Mouse (Mus musculus) brown adipose tissue, adult 24 weeks (tissue): ENCODE results near the gene Ppp1r13b. TPM values are rescaled to one million over a fixed set of nuclear protein-coding genes. Genes with fewer than 3 reads are reported as not detected.

Experiments used
- H3K27ac ChIP-seq: fragments of 200-500 bp; replicated peaks from 2 replicates; pipeline ENCODE4 v1.5.1; 2012; ENCODE audit warnings: low read depth, mild to moderate bottlenecking, low read length
- H3K4me1 ChIP-seq: fragments of 200-500 bp; 2 replicates; pipeline ENCODE4 v1.6.1; 2012; ENCODE audit warnings: low read length, mixed read lengths; ENCODE audit not compliant: control insufficient read depth, insufficient read depth, insufficient read length
- H3K4me3 ChIP-seq: fragments of 200-500 bp; 2 replicates; pipeline ENCODE4 v1.5.1; 2012; ENCODE audit warnings: low read depth, mild to moderate bottlenecking, low read length, moderate library complexity; ENCODE audit not compliant: insufficient read depth
- polyA plus RNA-seq: library from polyadenylated mRNA; stranded (reverse); fragments of >200 nt; gene quantifications from 2 replicates; pipeline ENCODE4 v1.2.4, GENCODE M21; 2012; ENCODE audit not compliant: missing spikeins, insufficient read depth, insufficient read length

Gene Ppp1r13b
- polyA plus RNA-seq, 1 experiment = 5.9 TPM

DNA sequence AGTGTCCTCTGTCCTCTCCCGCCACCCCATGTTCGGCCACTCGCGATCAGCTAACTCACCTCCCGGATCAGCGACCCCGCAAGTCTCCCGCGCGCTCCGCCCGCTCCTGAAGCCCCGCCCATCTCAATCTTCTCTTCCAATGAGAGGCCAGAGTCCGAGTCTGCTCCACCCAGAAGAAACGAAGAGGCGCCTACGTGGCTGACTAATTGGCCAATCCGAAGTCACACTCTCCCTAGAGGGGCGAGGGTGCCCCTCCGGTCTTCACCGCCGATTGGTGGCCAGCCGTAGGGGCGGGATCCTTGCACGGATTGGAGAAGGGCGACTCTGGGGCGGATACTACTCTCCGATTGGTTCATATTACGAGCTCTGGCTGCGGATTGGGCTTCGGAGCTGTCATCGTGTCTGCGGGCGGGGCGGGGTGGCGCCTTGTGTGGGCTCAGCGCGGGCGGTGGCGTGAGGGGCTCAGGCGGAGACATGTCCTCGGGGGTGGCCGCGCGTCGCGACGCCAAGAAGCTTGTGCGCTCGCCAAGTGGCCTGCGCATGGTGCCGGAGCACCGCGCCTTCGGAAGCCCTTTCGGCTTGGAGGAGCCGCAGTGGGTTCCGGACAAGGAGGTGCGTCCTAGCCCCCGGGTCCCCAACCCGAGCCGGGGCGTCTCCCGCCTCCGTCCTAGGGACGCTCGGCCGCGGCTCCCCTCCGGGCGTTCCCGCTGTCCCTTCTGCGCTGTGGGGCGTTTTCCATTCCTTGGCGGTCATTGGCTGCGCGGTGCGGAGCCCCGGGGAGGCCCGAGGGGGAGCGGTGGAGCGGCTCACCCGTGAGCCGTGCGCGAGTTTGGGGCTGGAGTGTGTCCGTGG is 93.9 kb downstream of the Ppp1r13b start, which contains the start of the genes Xrcc3 and Zfyve21:
Gene Xrcc3, minus strand, starts transcription at position 108 of the 852 bp plus-strand sequence.
Gene Zfyve21, plus strand, starts transcription at position 405 of the 852 bp plus-strand sequence.
- H3K4me1 ChIP-seq = no peaks in the 10 kb centered on the region; the same call in 1 of the 2 replicates
- H3K4me3 ChIP-seq = peak within 1 kb of the TSS; percentile 78
- H3K27ac ChIP-seq = peak within 1 kb of the TSS; percentile 54

DNA sequence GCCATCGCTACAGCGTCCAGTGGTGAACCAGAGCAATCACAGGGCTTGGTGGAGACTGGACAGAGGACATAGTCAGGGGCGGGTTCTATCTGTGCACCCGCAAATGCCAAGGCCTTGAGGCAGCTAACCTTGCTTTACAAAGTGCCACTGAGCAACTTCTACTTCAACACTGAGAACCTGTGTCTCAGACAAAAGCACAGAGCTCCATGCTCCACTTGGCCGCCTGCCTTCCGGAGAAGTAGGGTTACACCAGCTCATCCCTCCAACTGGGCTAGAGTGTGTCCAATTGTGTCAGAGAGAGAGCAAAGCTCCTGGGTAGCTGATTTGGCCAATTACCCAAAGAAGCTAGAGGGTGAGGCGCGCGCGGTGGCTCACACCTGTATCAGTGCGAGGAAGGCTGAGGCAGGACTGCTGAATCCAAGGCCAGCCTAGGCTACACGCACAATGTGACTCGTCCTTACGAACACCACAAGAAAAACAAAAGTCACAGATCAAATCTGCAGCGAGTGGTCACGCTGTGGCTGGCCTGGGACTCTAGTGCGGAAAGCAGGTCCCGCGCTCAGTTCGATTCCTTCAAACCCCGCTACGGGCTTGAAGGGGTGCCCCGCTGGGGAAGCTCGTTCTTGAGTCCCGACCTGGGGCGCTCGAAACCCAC is 94.7 kb downstream of the Ppp1r13b start:
- Histone ChIP-seq H3K27ac (peak overlapping the region; percentile 1; the same call in 1 of the 2 replicates), H3K4me1 (no peaks in the 10 kb centered on the region; the same call in 1 of the 2 replicates), H3K4me3 (peak overlapping the region; percentile 66)

DNA sequence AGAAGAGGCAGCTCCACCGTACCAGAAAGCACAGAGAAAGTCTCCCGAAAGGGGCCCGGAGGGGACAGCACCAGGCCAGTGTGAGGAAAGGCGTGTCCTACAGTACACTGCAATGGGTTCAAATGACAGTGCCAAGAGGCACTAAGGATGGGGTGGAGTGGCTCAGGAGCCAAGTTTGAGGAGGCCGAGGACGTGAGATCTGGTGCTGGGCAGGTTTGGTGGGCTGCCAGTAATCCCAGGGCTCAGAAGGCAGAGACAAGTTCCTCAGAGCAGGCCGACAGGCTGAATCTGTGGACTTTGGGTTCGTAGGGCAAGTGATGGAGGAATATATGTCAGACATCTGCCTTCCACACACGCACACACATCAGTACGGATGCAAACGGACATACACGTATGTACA is 95.3 kb downstream of the Ppp1r13b start:
- Histone ChIP-seq H3K4me1 (no peaks in the 10 kb centered on the region; the same call in 1 of the 2 replicates), H3K4me3 (peak overlapping the region; percentile 66; the same call in 1 of the 2 replicates), H3K27ac (peak overlapping the region; percentile 1; the same call in 1 of the 2 replicates)

DNA sequence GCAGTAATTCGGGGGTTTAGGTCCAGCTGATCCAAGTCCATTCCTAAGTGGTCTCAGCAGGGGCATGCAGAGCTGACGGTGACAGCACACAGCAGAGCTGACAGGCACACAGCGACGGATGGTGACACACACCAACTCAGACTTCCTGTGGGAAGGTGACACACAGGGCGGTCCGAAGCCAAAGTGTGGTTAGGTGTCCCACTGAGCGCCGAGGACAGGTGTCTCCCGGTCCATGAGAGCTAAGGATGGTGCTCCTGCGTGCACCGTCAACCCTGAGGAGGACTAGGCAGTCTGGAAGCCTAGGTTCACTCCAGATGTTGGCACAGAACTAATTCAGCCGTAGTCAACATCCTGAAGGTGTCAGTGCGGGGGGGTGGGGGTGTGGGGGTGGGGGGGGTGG is 95.8 kb downstream of the Ppp1r13b start:
- Histone ChIP-seq H3K4me3 (no peak overlapping the region), H3K4me1 (no peaks in the 10 kb centered on the region; the same call in 1 of the 2 replicates), H3K27ac (no peak overlapping the region)

DNA sequence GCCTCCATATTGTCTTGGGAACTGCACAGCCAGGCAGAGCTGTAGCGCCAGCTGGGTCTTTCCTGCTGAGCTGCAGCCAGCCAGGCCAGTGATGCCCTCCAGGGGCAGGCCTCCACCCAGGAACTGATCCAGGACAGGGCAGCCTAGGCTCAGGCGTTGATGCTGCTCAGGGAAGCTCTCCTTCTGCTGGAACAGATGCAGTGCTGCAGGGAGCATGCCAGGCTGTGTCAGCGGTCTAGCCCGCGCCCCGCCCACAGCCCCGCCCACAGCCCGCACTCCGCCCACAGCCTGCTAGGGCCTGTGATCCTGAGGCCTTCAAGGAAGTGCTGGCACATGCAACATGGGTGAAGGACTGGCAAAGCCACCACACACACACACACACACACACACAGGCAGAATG is 98.1 kb downstream of the Ppp1r13b start:
- Histone ChIP-seq H3K4me3 (no peak overlapping the region), H3K4me1 (no peaks in the 10 kb centered on the region; the same call in 1 of the 2 replicates), H3K27ac (no peak overlapping the region)

DNA sequence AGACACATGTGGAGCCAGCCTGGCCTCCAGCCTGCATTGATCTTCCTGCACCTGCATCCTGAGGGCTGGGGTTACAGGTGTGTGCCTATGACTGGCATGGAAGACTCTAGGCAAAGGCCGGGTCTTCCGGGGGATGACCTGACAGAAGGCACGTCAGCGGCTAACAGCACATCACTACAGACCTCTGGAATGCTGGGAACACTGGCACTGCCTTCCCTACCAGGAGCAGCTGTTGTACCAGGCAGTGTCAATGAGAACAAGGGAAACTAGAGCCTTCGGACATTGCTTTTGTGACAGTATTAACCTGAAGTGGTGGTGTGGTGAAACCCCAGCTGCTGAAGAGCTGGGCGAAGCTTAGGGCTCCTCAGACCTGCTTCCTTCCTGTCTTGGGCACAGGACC is 99.1 kb downstream of the Ppp1r13b start:
- H3K27ac ChIP-seq = no peak overlapping the region
- H3K4me1 ChIP-seq = no peaks in the 10 kb centered on the region; the same call in 1 of the 2 replicates
- H3K4me3 ChIP-seq = no peak overlapping the region

DNA sequence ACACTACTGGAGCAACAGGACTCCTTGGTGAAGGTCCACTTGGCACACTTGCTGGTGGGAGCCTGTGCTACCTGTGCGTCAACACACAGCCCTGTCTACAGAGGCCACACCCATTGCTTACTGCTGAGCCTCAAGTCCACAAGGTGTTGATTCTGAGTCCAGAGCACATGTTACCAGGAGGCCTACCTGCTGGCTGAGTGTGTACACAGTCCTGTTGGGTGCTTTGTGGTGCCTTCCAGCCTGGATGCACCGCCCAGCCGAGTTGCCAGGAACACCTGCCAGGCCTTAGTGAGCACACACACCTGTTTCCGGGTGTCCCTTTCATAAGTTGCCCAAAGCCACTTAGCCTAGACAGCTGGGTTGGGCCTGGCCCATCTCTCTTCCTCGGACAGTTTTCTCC is 104.4 kb downstream of the Ppp1r13b start:
- no peaks in the 10 kb centered on the region; the same call in 1 of the 2 replicates for H3K4me1 ChIP-seq
- no peak overlapping the region for H3K27ac ChIP-seq
- H3K4me3 ChIP-seq = no peak overlapping the region

DNA sequence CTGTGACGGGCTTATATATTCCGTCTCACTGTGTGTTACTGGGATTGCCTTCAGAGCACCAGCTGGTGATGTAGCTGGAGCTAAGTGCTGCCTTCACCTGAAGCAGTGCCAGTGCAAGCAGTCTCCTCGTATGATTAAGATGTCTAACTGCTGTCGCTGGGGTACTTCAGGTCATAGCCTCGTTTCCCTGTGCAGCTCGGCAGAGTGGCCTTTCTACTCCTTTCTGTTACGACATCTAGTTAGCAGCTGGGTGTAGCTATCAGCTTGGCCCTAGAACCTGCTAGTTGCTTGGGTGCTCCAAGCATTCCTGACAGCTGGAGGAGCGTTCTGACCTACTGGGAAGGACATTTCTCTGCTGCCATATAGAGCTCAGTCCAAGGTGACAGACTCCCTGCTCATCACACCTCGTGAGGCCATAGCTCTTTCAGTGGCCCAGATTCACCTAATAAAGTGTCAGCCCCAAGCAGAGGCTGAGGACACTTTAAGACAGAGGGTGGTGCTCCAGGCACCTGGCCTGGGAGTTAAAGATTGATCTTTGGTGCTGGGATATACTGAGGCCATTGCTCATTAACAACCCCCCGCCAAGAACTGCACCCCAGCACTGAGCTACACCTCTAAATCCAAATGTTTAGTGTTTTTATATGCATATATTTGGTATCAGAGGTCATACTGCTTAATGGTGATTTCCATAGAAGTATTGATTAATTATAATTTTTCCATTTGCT is 107.3 kb downstream of the Ppp1r13b start:
- Histone ChIP-seq H3K27ac (no peak overlapping the region), H3K4me3 (no peak overlapping the region), H3K4me1 (peaks cover 4% of the 10 kb centered on the region)

DNA sequence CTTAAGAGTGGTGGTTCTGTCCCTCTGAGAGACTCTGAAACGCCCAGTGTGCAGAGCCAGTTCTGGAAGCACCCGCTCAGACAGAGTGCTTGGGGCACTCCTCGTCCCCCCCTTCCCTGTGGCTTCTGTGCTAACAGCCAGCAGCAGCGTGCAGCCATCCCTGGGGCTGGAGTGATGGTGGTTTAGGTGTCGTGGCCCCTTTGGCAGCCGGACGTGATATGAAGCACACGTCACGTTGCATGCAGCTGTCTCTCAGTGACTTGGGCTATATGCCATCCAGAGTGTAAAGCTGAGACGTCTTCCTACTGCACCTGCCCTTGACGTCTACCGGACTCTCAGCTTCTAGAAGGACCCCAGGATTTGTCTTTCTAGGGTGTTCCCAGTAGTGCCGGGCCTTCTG is 109.4 kb downstream of the Ppp1r13b start:
- H3K4me1 ChIP-seq = peaks cover 8% of the 10 kb centered on the region
- H3K27ac ChIP-seq = no peak overlapping the region
- H3K4me3 ChIP-seq = no peak overlapping the region

DNA sequence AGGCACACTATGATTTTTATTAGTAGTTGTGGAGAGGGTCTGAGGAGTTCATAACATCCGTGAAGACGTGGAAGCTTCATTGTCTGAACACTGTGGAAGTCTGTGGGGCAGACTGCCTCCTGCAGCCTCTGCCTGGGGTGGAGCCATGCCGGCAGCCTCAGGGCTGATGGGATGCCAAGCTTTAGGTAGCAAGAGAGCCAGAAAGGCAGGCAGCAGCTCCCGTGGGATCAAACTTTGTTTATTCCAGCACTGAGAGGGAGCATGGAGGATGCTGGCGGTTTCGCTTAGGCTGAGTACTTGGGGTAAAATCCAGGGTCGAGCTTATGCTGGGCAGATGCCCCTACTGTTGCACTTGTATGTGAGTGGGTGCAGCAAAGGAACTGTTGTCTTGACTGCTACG is 110.7 kb downstream of the Ppp1r13b start:
- peaks cover 11% of the 10 kb centered on the region for H3K4me1 ChIP-seq
- H3K27ac ChIP-seq = no peak overlapping the region
- no peak overlapping the region for H3K4me3 ChIP-seq

DNA sequence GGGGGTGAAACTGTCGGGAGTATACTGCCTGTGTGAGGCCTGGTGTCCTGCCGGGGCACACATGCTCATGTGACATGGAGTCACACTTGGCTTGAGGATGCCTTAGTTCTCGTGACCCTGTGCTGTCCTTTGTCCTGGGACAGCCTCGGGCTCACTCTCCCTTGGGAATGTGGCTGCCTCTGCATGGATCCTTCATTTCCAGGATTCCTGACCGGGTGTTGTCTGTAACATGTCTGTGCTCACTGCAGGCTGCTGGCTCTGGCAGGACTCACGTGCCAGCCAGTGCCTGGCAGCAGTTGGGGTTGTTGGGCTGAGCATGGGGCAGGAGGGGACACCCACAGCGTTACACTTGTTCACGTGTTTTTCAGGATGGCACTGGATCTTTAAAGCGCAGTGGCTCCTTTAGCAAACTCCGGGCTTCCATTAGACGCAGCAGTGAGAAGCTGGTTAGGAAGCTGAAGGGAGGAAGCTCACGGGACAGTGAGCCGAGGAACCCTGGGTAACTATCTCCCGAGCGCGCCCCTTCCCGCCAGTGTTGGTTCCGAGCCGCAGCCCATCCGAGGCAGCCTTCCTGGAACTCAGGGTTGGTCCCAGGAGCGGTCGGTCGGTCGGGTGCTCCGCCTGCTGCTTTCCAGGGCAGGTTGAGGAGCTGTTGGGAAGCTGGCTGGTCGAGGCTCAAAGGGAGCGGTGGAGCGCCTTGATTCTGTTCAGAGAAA is 112.6 kb downstream of the Ppp1r13b start:
- Histone ChIP-seq H3K4me3 (no peak overlapping the region), H3K27ac (no peak overlapping the region), H3K4me1 (peaks cover 11% of the 10 kb centered on the region; the same call in 1 of the 2 replicates)

DNA sequence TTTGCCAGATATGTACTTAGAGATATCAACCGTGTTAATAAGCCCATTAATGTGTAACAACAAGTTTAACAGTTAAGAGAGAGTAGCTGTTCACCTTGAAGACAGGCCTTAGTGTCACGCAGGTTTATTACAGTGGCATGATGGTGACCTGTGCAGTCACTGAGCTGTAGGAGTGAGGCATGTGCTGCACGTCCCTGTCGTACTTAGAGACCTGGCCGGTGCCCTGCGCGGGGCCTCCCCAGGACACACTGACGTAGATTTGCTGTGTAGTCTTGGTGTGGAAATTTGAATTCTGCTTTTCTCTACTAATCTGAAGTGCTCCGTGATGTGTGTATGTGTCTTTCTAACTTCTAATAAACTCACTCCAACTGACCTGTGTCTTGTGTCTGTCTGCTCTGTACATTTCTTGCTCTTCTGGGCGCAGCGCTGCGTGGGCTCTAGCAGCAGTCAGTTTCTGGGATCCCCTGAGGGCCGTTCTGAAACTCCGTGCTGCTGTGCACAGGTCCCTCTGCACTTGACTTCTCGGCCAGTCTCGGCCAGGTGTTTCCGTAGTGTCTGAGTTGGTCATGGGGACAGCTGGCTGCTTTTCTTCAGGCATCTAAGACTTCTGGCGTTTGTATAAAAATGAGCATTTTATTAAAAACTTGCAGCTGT is 113.3 kb downstream of the Ppp1r13b start:
- H3K4me3 ChIP-seq = no peak overlapping the region
- no peak overlapping the region for H3K27ac ChIP-seq
- peaks cover 11% of the 10 kb centered on the region; the same call in 1 of the 2 replicates for H3K4me1 ChIP-seq

DNA sequence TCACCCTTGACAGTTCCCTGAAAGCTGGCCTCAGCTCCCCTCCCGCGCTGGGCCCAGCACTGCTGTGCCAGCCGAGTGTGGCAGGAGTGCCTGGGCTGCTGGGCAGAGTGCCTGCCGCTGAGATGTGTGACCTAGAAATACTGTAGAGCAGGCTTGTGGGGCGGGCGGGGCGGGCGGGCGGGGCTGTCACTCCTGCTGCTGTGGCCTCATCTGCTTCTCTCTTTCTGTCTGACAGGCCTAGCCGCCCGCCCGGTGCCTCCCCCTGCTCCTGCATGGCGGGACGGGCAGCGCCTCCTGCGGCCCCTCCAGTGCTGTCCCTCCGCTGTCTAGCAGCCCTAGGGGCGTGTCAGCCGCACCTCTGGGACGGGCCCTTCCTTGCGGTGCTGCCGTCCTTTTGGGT is 113.8 kb downstream of the Ppp1r13b start:
- Histone ChIP-seq H3K4me3 (no peak overlapping the region), H3K27ac (no peak overlapping the region), H3K4me1 (peaks cover 11% of the 10 kb centered on the region; the same call in 1 of the 2 replicates)
